Mouse (Mus musculus) kidney, adult 2 months (tissue): ENCODE data around the gene Syne2.

Experiments used
- CTCF ChIP-seq: fragments of 200-500 bp; conservative IDR thresholded peaks from 2 replicates; pipeline ENCODE4 v1.5.1; 2011; ENCODE audit warnings: low read depth, mild to moderate bottlenecking, control low read depth, low read length, moderate library complexity, mixed read lengths; ENCODE audit not compliant: insufficient read depth, insufficient read length
- POLR2A ChIP-seq: fragments of 200-500 bp; IDR thresholded peaks from one replicate; pipeline ENCODE4 v1.6.1; 2011; ENCODE audit warnings: low read depth, low read length, control low read depth

DNA sequence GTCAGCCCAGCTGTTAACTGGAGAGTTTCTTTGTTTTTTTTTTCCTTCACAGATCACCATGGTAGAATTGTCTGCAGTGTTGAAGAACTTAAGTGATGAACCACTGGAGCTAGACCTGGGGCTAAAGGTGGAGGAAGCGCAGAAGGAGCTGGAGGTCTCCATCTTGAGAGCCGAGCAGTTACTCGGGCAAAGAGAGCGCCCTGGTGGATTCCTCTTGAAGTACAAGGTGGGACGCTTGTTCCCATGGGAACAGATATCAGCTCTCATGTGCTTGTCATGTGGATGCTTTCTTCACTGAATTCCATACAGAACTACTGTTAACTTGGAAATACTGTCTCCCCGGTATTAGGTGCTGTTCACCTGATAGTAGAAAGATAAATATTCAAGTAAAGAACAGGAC lies 101.0 kb downstream of the Syne2 start:
- TF ChIP-seq CTCF (0 out of 2 replicates have a peak, but pooled peaks have one; percentile 26), POLR2A (no peak)
